Mouse (Mus musculus) intestine, embryonic 15.5 days (tissue): ENCODE measurements around the gene Olfr368. TPM values are rescaled to one million over a fixed set of nuclear protein-coding genes. Genes with fewer than 3 reads are reported as not detected.

Experiments used
- ATAC-seq: fragments of 200-750 bp; cut with Nextera tagmentation; 2 replicates; pipeline ENCODE4 v1.8.0; 2017; ENCODE audit warnings: moderate TSS enrichment, moderate library complexity
- H3K27ac ChIP-seq: fragments of 300-500 bp; sonication (generic); 2 replicates; pipeline ENCODE4 v1.5.1; 2015; ENCODE audit warnings: mild to moderate bottlenecking, inconsistent platforms
- H3K27me3 ChIP-seq: fragments of 300-500 bp; sonication (generic); replicated peaks from 2 replicates; pipeline ENCODE4 v1.6.1; 2015; ENCODE audit warnings: inconsistent platforms
- H3K36me3 ChIP-seq: fragments of 300-500 bp; sonication (generic); 2 replicates; pipeline ENCODE4 v1.6.1; 2015; ENCODE audit warnings: inconsistent platforms
- H3K4me1 ChIP-seq: fragments of 300-500 bp; sonication (generic); replicated peaks from 2 replicates; pipeline ENCODE4 v1.6.1; 2015; ENCODE audit warnings: inconsistent platforms
- H3K4me2 ChIP-seq: fragments of 300-500 bp; sonication (generic); replicated peaks from 2 replicates; pipeline ENCODE4 v1.6.1; 2015; ENCODE audit warnings: mild to moderate bottlenecking, inconsistent platforms
- H3K4me3 ChIP-seq: fragments of 300-500 bp; sonication (generic); replicated peaks from 2 replicates; pipeline ENCODE4 v1.5.1; 2015; ENCODE audit warnings: inconsistent platforms
- H3K9ac ChIP-seq: fragments of 300-500 bp; sonication (generic); 2 replicates; pipeline ENCODE4 v1.6.1; 2015; ENCODE audit warnings: inconsistent platforms
- H3K9me3 ChIP-seq: fragments of 300-500 bp; sonication (generic); 2 replicates; pipeline ENCODE4 v1.6.1; 2016; ENCODE audit warnings: inconsistent platforms
- WGBS: fragments of 180-500 bp; shearing (Covaris S2); methylation state at CpG from one replicate; pipeline ENCODE4 v1.1.7; 2015; 5-methylcytosine and 5-hydroxymethylcytosine counted together
- polyA plus RNA-seq: library from polyadenylated mRNA; unstranded; fragments of >200 nt; fragmentation: Nextera tagmentation; extraction: Ambion mirVana; gene quantifications from 2 replicates; pipeline ENCODE4 v1.2.1, GENCODE M21; 2015

Gene Olfr368
- polyA plus RNA-seq = not detected in 2 replicates

DNA sequence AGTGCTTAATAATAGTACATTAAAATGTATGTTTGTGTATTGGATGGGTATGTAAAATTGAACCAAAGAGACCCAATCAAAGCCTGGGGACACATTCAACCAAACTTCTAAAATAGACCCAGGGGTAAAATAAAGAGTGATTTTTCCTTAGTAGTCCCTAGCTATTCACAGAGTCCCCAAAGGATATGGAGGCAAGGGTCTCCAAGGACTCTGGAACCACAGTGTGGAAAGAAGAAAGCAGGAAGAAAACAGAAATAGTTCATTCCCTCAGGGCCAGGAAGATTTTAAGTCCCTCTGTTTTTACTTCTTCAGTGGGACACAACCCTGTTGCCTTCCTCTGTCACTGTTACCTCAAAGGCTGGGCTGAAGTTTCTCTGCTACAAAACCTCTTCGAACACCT lies at the start of gene Olfr368:
TSS of gene Olfr368 (plus strand) at position 301 of the 400 bp plus-strand sequence.
- Histone ChIP-seq H3K4me1 (no peaks in the 10 kb centered on the region), H3K36me3 (no peaks in the 10 kb centered on the region), H3K27ac (no peak within 1 kb of the TSS), H3K27me3 (no peaks in the 10 kb centered on the region), H3K4me3 (no peak within 1 kb of the TSS), H3K4me2 (no peak within 1 kb of the TSS), H3K9ac (no peak within 1 kb of the TSS), H3K9me3 (no peaks in the 10 kb centered on the region)
- no peak for ATAC-seq
- WGBS = 74% methylated on average over 1 of the region's 1 CpGs

GRCm38 (mm10) chr2:37333321-37333720 lies 7.0 kb downstream of the Olfr368 start:
- H3K9me3 ChIP-seq = no peaks in the 10 kb centered on the region
- no peak for ATAC-seq
- H3K9ac ChIP-seq = no peak overlapping the region
- no peaks in the 10 kb centered on the region for H3K4me1 ChIP-seq
- H3K27me3 ChIP-seq = no peaks in the 10 kb centered on the region
- no peak overlapping the region for H3K4me3 ChIP-seq
- no peaks in the 10 kb centered on the region for H3K36me3 ChIP-seq
- no peak overlapping the region for H3K4me2 ChIP-seq
- no peak overlapping the region for H3K27ac ChIP-seq
- WGBS = 71% methylated on average over 2 of the region's 2 CpGs

- Histone ChIP-seq H3K27ac (no peak overlapping the region), H3K4me2 (no peak overlapping the region), H3K4me3 (no peak overlapping the region), H3K27me3 (no peaks in the 10 kb centered on the region), H3K9me3 (no peaks in the 10 kb centered on the region), H3K4me1 (no peaks in the 10 kb centered on the region), H3K36me3 (no peaks in the 10 kb centered on the region), H3K9ac (no peak overlapping the region)
- ATAC-seq = no peak
- WGBS = 58% methylated on average over 10 of the region's 10 CpGs
Measured at GRCm38 (mm10) chr2:37338497-37339187, 12.3 kb downstream of the Olfr368 start.

DNA sequence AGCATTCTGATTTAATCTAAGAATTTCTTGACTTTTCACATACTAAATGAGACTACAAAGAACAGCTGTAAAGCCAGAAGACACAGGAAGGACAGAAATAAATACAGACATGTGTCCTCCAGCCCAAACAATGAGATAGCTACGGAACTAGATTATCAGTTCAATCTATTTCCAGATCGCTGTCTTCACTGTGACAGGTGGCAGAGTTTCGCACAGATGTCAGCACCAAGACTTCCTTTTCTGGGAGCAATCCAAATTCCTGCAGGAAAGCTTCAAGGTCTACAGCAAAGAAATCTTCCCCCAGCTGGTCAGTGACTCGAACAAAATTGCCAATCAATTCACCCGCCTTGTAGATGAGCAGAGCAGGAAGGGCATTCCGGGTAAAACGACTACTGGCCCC lies 25.4 kb downstream of the Olfr368 start:
- Histone ChIP-seq H3K27ac (no peak overlapping the region), H3K4me2 (no peak overlapping the region), H3K9ac (no peak overlapping the region), H3K9me3 (no peaks in the 10 kb centered on the region), H3K4me1 (no peaks in the 10 kb centered on the region), H3K36me3 (peaks cover 30% of the 10 kb centered on the region), H3K4me3 (no peak overlapping the region), H3K27me3 (no peaks in the 10 kb centered on the region)
- ATAC-seq = no peak
- WGBS = 84% methylated on average over 7 of the region's 7 CpGs

DNA sequence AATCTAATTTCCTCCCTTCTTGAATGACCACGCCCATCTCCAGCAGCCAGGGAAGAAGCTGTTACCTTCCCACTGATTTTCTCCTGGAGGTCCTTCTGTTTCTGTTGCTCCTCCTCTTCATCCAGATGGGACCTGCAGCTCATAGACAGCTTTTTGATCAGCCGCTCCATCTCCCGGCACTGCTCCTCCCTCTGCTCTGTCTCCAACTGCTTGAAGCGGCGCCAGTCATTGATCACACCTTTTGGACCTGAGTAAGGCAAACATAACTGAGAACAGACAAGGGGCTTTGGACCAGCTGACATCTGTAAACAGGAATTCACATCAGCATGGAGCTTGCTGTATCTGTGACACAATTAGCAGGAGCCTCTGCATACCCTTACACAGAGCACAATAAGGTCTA lies 29.3 kb downstream of the Olfr368 start:
- ATAC-seq = no peak
- Histone ChIP-seq H3K9me3 (no peaks in the 10 kb centered on the region), H3K36me3 (peaks cover 35% of the 10 kb centered on the region), H3K4me2 (no peak overlapping the region), H3K27me3 (no peaks in the 10 kb centered on the region), H3K9ac (no peak overlapping the region), H3K27ac (no peak overlapping the region), H3K4me3 (no peak overlapping the region), H3K4me1 (0 out of 2 replicates have a peak, but pooled peaks cover 2% of the 10 kb centered on the region)
- WGBS = 91% methylated on average over 5 of the region's 5 CpGs

DNA sequence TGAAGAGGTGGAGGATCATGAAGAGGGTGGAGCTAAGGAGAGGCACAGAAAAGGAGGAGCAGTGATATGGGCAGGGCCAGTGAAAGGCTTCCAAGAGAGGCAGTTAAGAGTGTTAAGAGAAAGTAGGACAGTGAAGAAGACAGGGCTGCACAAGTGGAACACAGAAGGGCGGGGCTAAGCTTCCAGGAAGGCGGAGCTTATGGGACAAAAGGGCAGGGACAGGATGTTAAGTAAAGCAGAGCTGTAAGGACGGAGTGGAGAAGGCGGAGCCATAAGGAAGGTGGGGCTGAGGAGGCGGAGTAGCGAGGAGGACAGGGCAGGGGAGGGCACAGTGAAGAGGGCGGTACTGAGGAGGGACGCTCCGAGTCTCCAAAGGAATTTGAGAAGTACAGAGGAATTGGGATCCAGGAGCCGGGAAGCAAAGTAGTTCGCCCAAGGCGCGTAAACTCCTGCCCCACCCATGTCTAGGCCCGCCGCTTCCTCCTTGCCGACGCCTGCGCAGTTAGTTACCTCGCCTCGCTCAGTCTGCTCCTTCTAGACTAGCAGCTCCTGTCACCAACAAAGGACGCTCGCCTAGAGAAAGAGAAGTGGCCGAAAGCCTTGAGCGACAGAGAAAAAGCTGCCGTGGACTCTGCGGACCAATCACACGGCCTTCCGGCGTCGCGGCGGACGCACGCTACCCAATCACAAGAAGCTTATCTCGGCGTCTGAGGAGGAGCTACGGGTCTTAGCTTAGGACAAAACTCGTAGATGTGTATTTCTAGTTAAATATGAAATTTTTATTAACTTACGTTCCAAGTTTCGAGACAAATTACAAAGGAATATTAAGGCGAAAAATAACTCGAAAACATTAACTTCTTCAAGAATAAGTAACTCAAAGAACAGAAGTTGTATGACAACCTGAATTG lies 32.6 kb downstream of the Olfr368 start, which contains the start of gene Pdcl:
TSS of gene Pdcl (minus strand) at position 700 of the 908 bp plus-strand sequence.
- no peaks in the 10 kb centered on the region for H3K27me3 ChIP-seq
- H3K9me3 ChIP-seq = no peaks in the 10 kb centered on the region
- under 1% methylated on average over 42 of the region's 42 CpGs for WGBS
- peak; percentile 100 for ATAC-seq
- H3K4me3 ChIP-seq = peak within 1 kb of the TSS; percentile 66
- H3K4me2 ChIP-seq = peak within 1 kb of the TSS; percentile 74
- peak within 1 kb of the TSS; percentile 99 for H3K27ac ChIP-seq
- H3K4me1 ChIP-seq = 0 out of 2 replicates have a peak, but pooled peaks cover 2% of the 10 kb centered on the region
- H3K36me3 ChIP-seq = peaks cover 17% of the 10 kb centered on the region
- peak within 1 kb of the TSS; percentile 67 for H3K9ac ChIP-seq

- no peaks in the 10 kb centered on the region for H3K27me3 ChIP-seq
- H3K4me3 ChIP-seq = no peak overlapping the region
- no peaks in the 10 kb centered on the region for H3K9me3 ChIP-seq
- no peak overlapping the region for H3K4me2 ChIP-seq
- no peak overlapping the region for H3K9ac ChIP-seq
- H3K27ac ChIP-seq = no peak overlapping the region
- peaks cover 12% of the 10 kb centered on the region; the same call in 1 of the 2 replicates for H3K36me3 ChIP-seq
- no peak for ATAC-seq
- 0 out of 2 replicates have a peak, but pooled peaks cover 2% of the 10 kb centered on the region for H3K4me1 ChIP-seq
- 79% methylated on average over 2 of the region's 2 CpGs for WGBS
Measured at GRCm38 (mm10) chr2:37359908-37360307, 33.6 kb downstream of the Olfr368 start.

GRCm38 (mm10) chr2:37370651-37371050 lies 44.3 kb downstream of the Olfr368 start:
- Histone ChIP-seq H3K4me3 (no peak overlapping the region), H3K36me3 (no peaks in the 10 kb centered on the region), H3K27me3 (no peaks in the 10 kb centered on the region), H3K4me1 (no peaks in the 10 kb centered on the region), H3K27ac (no peak overlapping the region), H3K9ac (no peak overlapping the region), H3K9me3 (no peaks in the 10 kb centered on the region), H3K4me2 (no peak overlapping the region)
- ATAC-seq = no peak
- WGBS = 94% methylated on average over 2 of the region's 2 CpGs

DNA sequence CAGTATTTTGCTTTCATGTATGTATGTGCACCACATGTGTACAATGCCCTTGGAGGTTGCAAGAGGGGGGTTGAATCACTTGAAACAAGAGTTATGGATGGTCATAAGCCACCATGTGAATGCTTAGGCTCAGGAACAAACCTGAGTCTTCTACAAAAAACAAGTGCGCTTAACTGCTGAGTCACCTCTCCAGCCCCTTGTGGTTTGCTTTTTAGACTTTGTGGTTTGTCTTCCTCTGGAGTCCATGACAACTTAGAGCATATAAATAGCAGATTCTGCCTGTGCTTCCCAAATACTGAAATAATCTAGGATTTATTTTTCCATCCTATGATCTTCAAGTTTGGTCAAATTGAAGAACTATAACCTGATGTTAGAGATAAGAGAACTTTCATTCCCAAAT lies 49.7 kb downstream of the Olfr368 start:
- 95% methylated on average over 1 of the region's 1 CpGs for WGBS
- Histone ChIP-seq H3K36me3 (peaks cover 4% of the 10 kb centered on the region; the same call in 1 of the 2 replicates), H3K4me3 (no peak overlapping the region), H3K9me3 (no peaks in the 10 kb centered on the region), H3K27me3 (no peaks in the 10 kb centered on the region), H3K4me2 (no peak overlapping the region), H3K27ac (no peak overlapping the region), H3K9ac (no peak overlapping the region), H3K4me1 (no peaks in the 10 kb centered on the region)
- no peak for ATAC-seq

- Histone ChIP-seq H3K4me2 (no peak overlapping the region), H3K9me3 (no peaks in the 10 kb centered on the region), H3K36me3 (peaks cover 11% of the 10 kb centered on the region; the same call in 1 of the 2 replicates), H3K9ac (no peak overlapping the region), H3K4me3 (no peak overlapping the region), H3K4me1 (no peaks in the 10 kb centered on the region), H3K27me3 (no peaks in the 10 kb centered on the region), H3K27ac (no peak overlapping the region)
- ATAC-seq = peak; percentile 23; the same call in 1 of the 2 replicates
- WGBS = 57% methylated on average over 2 of the region's 2 CpGs
Measured at GRCm38 (mm10) chr2:37380189-37380588, 53.9 kb downstream of the Olfr368 start.
